Mouse (Mus musculus): ENCODE data around the gene Lyzl4. TPM values are rescaled to one million over a fixed set of nuclear protein-coding genes. Genes with fewer than 3 reads are reported as not detected.

The Lyzl4 gene
- polyA plus RNA-seq, 1 experiment = not detected

DNA sequence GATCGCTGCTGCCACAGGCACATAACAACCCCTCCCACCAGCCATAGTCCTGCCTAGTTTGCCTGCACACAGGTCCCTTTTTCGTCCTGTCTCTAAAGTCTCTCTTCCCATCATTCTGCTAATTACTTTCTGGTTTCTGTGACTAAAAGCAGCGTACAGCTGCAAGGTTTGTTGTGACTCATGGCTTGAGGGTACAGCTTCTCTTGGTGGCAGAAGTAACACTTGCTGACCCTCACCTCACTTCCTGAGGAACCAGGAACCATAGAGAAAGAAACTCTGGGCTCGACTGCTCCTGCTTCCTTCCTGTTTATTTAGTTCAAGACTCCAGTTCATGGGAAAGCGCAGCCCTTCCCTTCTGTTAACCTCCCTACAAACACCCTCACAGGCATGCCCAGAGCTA is 67.5 kb downstream of the Lyzl4 start:
- TF ChIP-seq POLR2A (IDR thresholded peaks at IDR 0.05; ENCODE audit: insufficient read depth, low read length) (no peak), CTCF (IDR thresholded peaks at IDR 0.05; ENCODE audit: low read depth, low read length) (no peak), EP300 (IDR thresholded peaks at IDR 0.05; ENCODE audit: insufficient read depth, low read depth, low read length) (no peak)
- Histone ChIP-seq H3K9me3 (replicated peaks; ENCODE audit: control insufficient read depth, insufficient read depth, low read length, poor library complexity, severe bottlenecking) (no peaks in the 10 kb centered on the region), H3K9ac (ENCODE audit: low read depth, poor library complexity, severe bottlenecking) (no peak overlapping the region), H3K27ac (ENCODE audit: insufficient read depth, low read length) (no peak overlapping the region), H3K4me3 (ENCODE audit: low read depth, low read length) (no peak overlapping the region), H3K36me3 (ENCODE audit: control insufficient read depth, insufficient read depth, low read length, poor library complexity, severe bottlenecking) (no peaks in the 10 kb centered on the region), H3K4me1 (ENCODE audit: control insufficient read depth, insufficient read depth, low read length) (no peaks in the 10 kb centered on the region), H3K27me3 (ENCODE audit: control insufficient read depth, insufficient read depth, low read length, poor library complexity, severe bottlenecking) (no peaks in the 10 kb centered on the region)

DNA sequence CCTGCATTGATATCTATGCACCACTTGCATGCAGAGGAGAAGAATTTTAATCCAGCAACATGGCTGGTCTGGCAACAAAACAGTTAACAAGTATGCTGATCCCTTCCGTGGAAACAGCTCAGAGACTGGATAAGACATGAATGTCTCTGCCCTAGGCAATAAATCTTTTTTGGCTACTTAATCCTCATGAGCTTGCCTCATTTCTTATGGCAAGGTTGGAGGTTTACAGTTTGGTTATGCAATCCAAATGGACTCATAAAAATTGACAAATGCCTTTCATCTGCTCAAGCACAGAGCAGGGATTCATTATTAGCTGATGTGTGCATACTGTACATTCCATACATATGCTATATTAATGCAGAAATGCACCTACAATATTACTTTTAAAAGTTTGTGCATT is 73.4 kb downstream of the Lyzl4 start:
- no peak overlapping the region for H3K4me3 ChIP-seq (ENCODE audit: low read depth, low read length)
- TF ChIP-seq CTCF (IDR thresholded peaks at IDR 0.05; ENCODE audit: low read depth, low read length) (no peak), EP300 (IDR thresholded peaks at IDR 0.05; ENCODE audit: insufficient read depth, low read depth, low read length) (no peak), POLR2A (IDR thresholded peaks at IDR 0.05; ENCODE audit: insufficient read depth, low read length) (no peak)
- H3K4me1 ChIP-seq (ENCODE audit: control insufficient read depth, insufficient read depth, low read length) = no peaks in the 10 kb centered on the region
- no peak overlapping the region for H3K9ac ChIP-seq (ENCODE audit: low read depth, poor library complexity, severe bottlenecking)
- H3K9me3 ChIP-seq (replicated peaks; ENCODE audit: control insufficient read depth, insufficient read depth, low read length, poor library complexity, severe bottlenecking) = no peaks in the 10 kb centered on the region
- no peaks in the 10 kb centered on the region for H3K27me3 ChIP-seq (ENCODE audit: control insufficient read depth, insufficient read depth, low read length, poor library complexity, severe bottlenecking)
- H3K36me3 ChIP-seq (ENCODE audit: control insufficient read depth, insufficient read depth, low read length, poor library complexity, severe bottlenecking) = no peaks in the 10 kb centered on the region
- no peak overlapping the region for H3K27ac ChIP-seq (ENCODE audit: insufficient read depth, low read length)

DNA sequence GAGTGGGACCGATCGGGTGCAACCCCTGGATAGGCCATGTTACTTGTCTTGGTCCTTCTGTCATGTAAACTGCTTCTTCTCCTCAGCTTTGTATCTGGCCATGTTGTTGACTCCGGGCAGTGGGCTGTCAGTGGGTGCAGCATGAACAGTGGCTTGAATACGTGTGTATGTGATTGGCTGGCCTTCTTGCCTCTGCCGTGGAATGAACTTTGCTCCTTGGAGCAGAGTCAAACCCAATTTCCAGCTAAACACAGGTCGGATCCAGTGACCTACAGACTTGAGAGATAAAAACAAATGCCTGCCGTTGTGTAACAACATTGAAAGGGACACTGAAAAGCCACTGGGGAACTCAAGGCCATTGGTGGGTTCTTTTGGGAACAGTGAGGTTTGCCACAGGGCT is 75.5 kb downstream of the Lyzl4 start:
- no peaks in the 10 kb centered on the region for H3K9me3 ChIP-seq (replicated peaks; ENCODE audit: control insufficient read depth, insufficient read depth, low read length, poor library complexity, severe bottlenecking)
- no peaks in the 10 kb centered on the region for H3K4me1 ChIP-seq (ENCODE audit: control insufficient read depth, insufficient read depth, low read length)
- H3K9ac ChIP-seq (ENCODE audit: low read depth, poor library complexity, severe bottlenecking) = no peak overlapping the region
- TF ChIP-seq CTCF (IDR thresholded peaks at IDR 0.05; ENCODE audit: low read depth, low read length) = no peak
- H3K4me3 ChIP-seq (ENCODE audit: low read depth, low read length) = no peak overlapping the region
- no peak overlapping the region for H3K27ac ChIP-seq (ENCODE audit: insufficient read depth, low read length)
- H3K36me3 ChIP-seq (ENCODE audit: control insufficient read depth, insufficient read depth, low read length, poor library complexity, severe bottlenecking) = no peaks in the 10 kb centered on the region
- no peaks in the 10 kb centered on the region for H3K27me3 ChIP-seq (ENCODE audit: control insufficient read depth, insufficient read depth, low read length, poor library complexity, severe bottlenecking)

DNA sequence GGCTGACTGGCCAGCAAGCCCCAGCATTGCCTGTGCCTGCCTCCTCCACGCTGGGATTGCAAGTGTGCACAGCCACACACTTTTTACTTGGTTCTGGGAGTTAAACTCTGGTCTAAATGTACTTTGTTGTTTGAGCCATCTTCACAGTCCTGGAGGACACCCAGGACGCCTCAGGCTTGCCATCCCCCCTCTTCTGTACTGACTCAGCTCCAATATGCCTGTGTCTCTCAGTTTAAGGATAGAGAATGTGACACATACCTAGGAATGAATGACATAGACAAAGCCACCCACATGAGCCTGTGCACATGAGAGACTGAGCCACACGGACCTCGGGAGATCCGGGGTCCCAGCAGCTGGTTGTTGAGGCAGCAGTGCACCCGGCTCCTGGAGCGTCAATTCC is 78.6 kb downstream of the Lyzl4 start:
- Histone ChIP-seq H3K9me3 (replicated peaks; ENCODE audit: control insufficient read depth, insufficient read depth, low read length, poor library complexity, severe bottlenecking) (no peaks in the 10 kb centered on the region), H3K4me1 (ENCODE audit: control insufficient read depth, insufficient read depth, low read length) (no peaks in the 10 kb centered on the region), H3K27me3 (ENCODE audit: control insufficient read depth, insufficient read depth, low read length, poor library complexity, severe bottlenecking) (no peaks in the 10 kb centered on the region), H3K27ac (ENCODE audit: insufficient read depth, low read length) (no peak overlapping the region), H3K36me3 (ENCODE audit: control insufficient read depth, insufficient read depth, low read length, poor library complexity, severe bottlenecking) (no peaks in the 10 kb centered on the region), H3K4me3 (ENCODE audit: low read depth, low read length) (no peak overlapping the region), H3K9ac (ENCODE audit: low read depth, poor library complexity, severe bottlenecking) (no peak overlapping the region)
- TF ChIP-seq CTCF (IDR thresholded peaks at IDR 0.05; ENCODE audit: low read depth, low read length) (no peak), EP300 (IDR thresholded peaks at IDR 0.05; ENCODE audit: insufficient read depth, low read depth, low read length) (no peak), POLR2A (IDR thresholded peaks at IDR 0.05; ENCODE audit: insufficient read depth, low read length) (no peak)

DNA sequence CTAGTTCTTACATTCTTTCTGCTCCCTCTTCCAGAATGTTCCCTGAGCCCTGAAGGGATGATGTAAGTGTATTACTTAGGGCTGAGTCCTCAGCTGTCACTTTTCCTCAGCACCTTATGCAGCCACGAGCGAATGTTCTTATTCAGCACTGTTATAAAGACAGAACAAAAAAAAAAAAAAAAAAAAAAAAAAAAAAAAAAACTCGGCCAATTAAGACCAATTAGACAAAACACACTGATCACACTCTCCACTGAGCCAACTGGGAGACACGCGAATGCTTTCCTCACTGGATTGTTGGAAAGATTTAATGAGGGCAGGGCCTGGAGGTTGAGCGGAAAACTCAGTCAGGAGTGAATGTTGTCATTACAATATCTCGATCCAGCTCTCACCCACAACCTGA is 81.4 kb downstream of the Lyzl4 start:
- no peak overlapping the region for H3K4me3 ChIP-seq (ENCODE audit: low read depth, low read length)
- no peak overlapping the region for H3K9ac ChIP-seq (ENCODE audit: low read depth, poor library complexity, severe bottlenecking)
- TF ChIP-seq POLR2A (IDR thresholded peaks at IDR 0.05; ENCODE audit: insufficient read depth, low read length) = no peak
- TF ChIP-seq EP300 (IDR thresholded peaks at IDR 0.05; ENCODE audit: insufficient read depth, low read depth, low read length) = no peak
- TF ChIP-seq CTCF (IDR thresholded peaks at IDR 0.05; ENCODE audit: low read depth, low read length) = no peak
- H3K27me3 ChIP-seq (ENCODE audit: control insufficient read depth, insufficient read depth, low read length, poor library complexity, severe bottlenecking) = no peaks in the 10 kb centered on the region
- H3K9me3 ChIP-seq (replicated peaks; ENCODE audit: control insufficient read depth, insufficient read depth, low read length, poor library complexity, severe bottlenecking) = no peaks in the 10 kb centered on the region
- H3K36me3 ChIP-seq (ENCODE audit: control insufficient read depth, insufficient read depth, low read length, poor library complexity, severe bottlenecking) = no peaks in the 10 kb centered on the region
- no peak overlapping the region for H3K27ac ChIP-seq (ENCODE audit: insufficient read depth, low read length)
- no peaks in the 10 kb centered on the region for H3K4me1 ChIP-seq (ENCODE audit: control insufficient read depth, insufficient read depth, low read length)

DNA sequence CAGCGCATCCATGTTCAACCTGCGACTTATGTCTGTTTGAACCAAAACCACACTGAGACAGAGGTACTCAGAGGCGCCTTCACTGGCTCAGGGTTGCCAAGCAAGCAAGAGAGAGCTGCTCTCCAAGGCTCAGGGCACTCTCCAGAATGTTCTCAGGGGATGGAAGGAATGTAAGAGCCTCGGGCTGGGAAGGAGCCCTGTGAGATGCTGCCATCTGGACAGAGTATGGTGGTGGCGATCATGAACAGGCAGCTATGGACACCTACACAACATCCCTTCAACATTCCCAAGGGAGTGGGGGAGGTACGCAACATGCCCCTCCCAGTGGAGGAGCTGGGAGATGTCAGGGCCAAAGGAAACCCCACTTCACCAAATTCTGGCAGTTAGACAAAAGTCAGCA is 83.7 kb downstream of the Lyzl4 start:
- H3K27me3 ChIP-seq (ENCODE audit: control insufficient read depth, insufficient read depth, low read length, poor library complexity, severe bottlenecking) = no peaks in the 10 kb centered on the region
- no peak overlapping the region for H3K4me3 ChIP-seq (ENCODE audit: low read depth, low read length)
- no peaks in the 10 kb centered on the region for H3K9me3 ChIP-seq (replicated peaks; ENCODE audit: control insufficient read depth, insufficient read depth, low read length, poor library complexity, severe bottlenecking)
- H3K27ac ChIP-seq (ENCODE audit: insufficient read depth, low read length) = no peak overlapping the region
- H3K36me3 ChIP-seq (ENCODE audit: control insufficient read depth, insufficient read depth, low read length, poor library complexity, severe bottlenecking) = no peaks in the 10 kb centered on the region
- TF ChIP-seq CTCF (IDR thresholded peaks at IDR 0.05; ENCODE audit: low read depth, low read length) (no peak), POLR2A (IDR thresholded peaks at IDR 0.05; ENCODE audit: insufficient read depth, low read length) (no peak), EP300 (IDR thresholded peaks at IDR 0.05; ENCODE audit: insufficient read depth, low read depth, low read length) (no peak)
- no peak overlapping the region for H3K9ac ChIP-seq (ENCODE audit: low read depth, poor library complexity, severe bottlenecking)
- no peaks in the 10 kb centered on the region for H3K4me1 ChIP-seq (ENCODE audit: control insufficient read depth, insufficient read depth, low read length)

Data from ES-Bruce4 (cell line).